ENCODE assay signal across 10 mouse cellular contexts in the genomic region with DNA sequence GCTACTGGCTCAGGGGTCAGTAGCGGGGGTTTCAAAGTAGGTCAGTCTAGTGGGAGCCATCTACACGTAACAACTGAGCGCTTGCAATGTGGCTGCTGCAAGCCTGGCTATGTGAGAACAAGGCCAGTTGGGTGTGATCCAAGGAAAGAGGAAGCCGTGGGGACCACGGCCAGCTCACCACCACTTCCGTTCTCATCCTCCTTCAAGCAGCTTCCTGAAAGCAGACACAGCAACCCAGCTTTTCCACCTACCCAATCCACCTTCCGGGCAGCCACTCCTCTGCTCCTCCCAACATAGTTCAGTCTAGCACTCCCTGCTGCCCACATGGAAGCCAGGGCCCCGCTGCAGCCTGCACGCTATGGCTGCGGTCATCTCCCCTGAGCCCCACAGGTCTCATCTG. TPM values are rescaled to one million over a fixed set of nuclear protein-coding genes. Genes with fewer than 3 reads are reported as not detected.
DNase-seq lines count a peak whose midpoint lies in the region; ATAC-seq and TF ChIP-seq lines count a peak whose summit lies in the region.
"Had no signal": no experiment of that assay in that cellular context is flagged by ENCODE, and none has a peak within 500 bp of the region (broad histone marks: within the 10 kb centered on the region; RNA-seq: fewer than 3 reads in every experiment).

No protein-coding gene starts in this region.

- H3K27ac ChIP-seq in thymus, adult 2 months (ENCODE audit: control insufficient read depth, insufficient read depth, low read length): 0 out of 2 replicates have a peak overlapping the region, but pooled peaks have one; percentile 13
- no peak overlapping the region for H3K27ac ChIP-seq in stomach, embryonic 14.5 days (ENCODE audit: low read length)
- no peak overlapping the region for H3K27ac ChIP-seq in forebrain, embryonic 16.5 days (ENCODE audit: low read length)
- H3K27ac ChIP-seq: embryonic facial prominence, embryonic 12.5 days; midbrain, embryonic 12.5 days had no signal

- H3K9me3 ChIP-seq in stomach, embryonic 14.5 days (ENCODE audit: control insufficient read depth, low read depth, low read length): no peaks in the 10 kb centered on the region
- no peaks in the 10 kb centered on the region for H3K9me3 ChIP-seq in forebrain, embryonic 16.5 days (ENCODE audit: control insufficient read depth, low read length)
- H3K9me3 ChIP-seq: embryonic facial prominence, embryonic 12.5 days; midbrain, embryonic 12.5 days had no signal

- no peaks in the 10 kb centered on the region for H3K36me3 ChIP-seq in thymus, adult 2 months (ENCODE audit: control insufficient read depth, insufficient read depth, low read length)
- H3K36me3 ChIP-seq in stomach, embryonic 14.5 days (ENCODE audit: control insufficient read depth, insufficient read depth, low read length): peaks cover 10% of the 10 kb centered on the region; the same call in 1 of the 2 replicates
- H3K36me3 ChIP-seq in forebrain, embryonic 16.5 days (ENCODE audit: control insufficient read depth, insufficient read depth): no peaks in the 10 kb centered on the region
- H3K36me3 ChIP-seq: embryonic facial prominence, embryonic 12.5 days; midbrain, embryonic 12.5 days had no signal

- no peak for TF ChIP-seq POLR2A in thymus, adult 2 months (IDR thresholded peaks at IDR 0.05; ENCODE audit: control insufficient read depth, extremely low read depth, insufficient read depth, low read length, poor library complexity)
- TF ChIP-seq POLR2A in lung, adult 2 months (IDR thresholded peaks at IDR 0.05; ENCODE audit: borderline replicate concordance, extremely low read depth, low read depth, low read length): no peak

- no peaks in the 10 kb centered on the region for H3K27me3 ChIP-seq in thymus, adult 2 months (ENCODE audit: control insufficient read depth, insufficient read depth, low read length)
- H3K27me3 ChIP-seq in stomach, embryonic 14.5 days (ENCODE audit: control insufficient read depth, insufficient read depth, low read length): no peaks in the 10 kb centered on the region
- H3K27me3 ChIP-seq in forebrain, embryonic 16.5 days (replicated peaks; ENCODE audit: control insufficient read depth, insufficient read depth, low read length): no peaks in the 10 kb centered on the region

- 0 out of 2 replicates have a peak overlapping the region, but pooled peaks have one; percentile 14 for H3K9ac ChIP-seq in stomach, embryonic 14.5 days (replicated peaks; ENCODE audit: low read depth, low read length)
- no peak overlapping the region for H3K9ac ChIP-seq in forebrain, embryonic 16.5 days (replicated peaks; ENCODE audit: low read depth, low read length)
- H3K9ac ChIP-seq: embryonic facial prominence, embryonic 12.5 days; midbrain, embryonic 12.5 days had no signal

- DNase-seq in thymus, adult 2 months: no peak
- DNase-seq in thymus, adult 18-20 months: no peak
- peak; percentile 76 for DNase-seq in gastrocnemius, adult 18-20 months (ENCODE audit: low spot score)
- DNase-seq in lung, adult 2 months: peak; percentile 53
- no peak for DNase-seq in urinary bladder, adult 2 months (ENCODE audit: low spot score)

- peaks cover 18% of the 10 kb centered on the region for H3K4me1 ChIP-seq in thymus, adult 2 months (replicated peaks; ENCODE audit: control insufficient read depth, insufficient read depth, low read length)
- H3K4me1 ChIP-seq in lung, adult 2 months (ENCODE audit: control insufficient read depth, insufficient read depth, low read length): peaks cover 12% of the 10 kb centered on the region
- H3K4me1 ChIP-seq in stomach, embryonic 14.5 days (ENCODE audit: control insufficient read depth, insufficient read depth, low read length): 0 out of 2 replicates have a peak, but pooled peaks cover 6% of the 10 kb centered on the region
- H3K4me1 ChIP-seq in forebrain, embryonic 16.5 days (replicated peaks; ENCODE audit: control insufficient read depth, insufficient read depth, low read length): peaks cover 3% of the 10 kb centered on the region

- 10% methylated on average over 10 of the region's 10 CpGs for WGBS in thymus, adult 2 months
- 11% methylated on average over 10 of the region's 10 CpGs for WGBS in lung, adult 2 months
- 44% methylated on average over 10 of the region's 10 CpGs for WGBS in stomach, embryonic 14.5 days
- 66% methylated on average over 10 of the region's 10 CpGs for WGBS in forebrain, embryonic 16.5 days

- no peak overlapping the region for H3K4me3 ChIP-seq in thymus, adult 2 months (ENCODE audit: control insufficient read depth, insufficient read depth, low read length)
- no peak overlapping the region for H3K4me3 ChIP-seq in lung, adult 2 months (replicated peaks; ENCODE audit: extremely low read depth, low read depth, low read length)
- H3K4me3 ChIP-seq in stomach, embryonic 14.5 days (ENCODE audit: low read depth, low read length): no peak overlapping the region
- H3K4me3 ChIP-seq in forebrain, embryonic 16.5 days (replicated peaks; ENCODE audit: low read length): no peak overlapping the region
- H3K4me3 ChIP-seq: embryonic facial prominence, embryonic 12.5 days; midbrain, embryonic 12.5 days had no signal

- TF ChIP-seq CTCF in thymus, adult 2 months (IDR thresholded peaks at IDR 0.05; ENCODE audit: borderline replicate concordance, control insufficient read depth, extremely low read depth, insufficient read depth, low read length, poor library complexity): no peak
- TF ChIP-seq CTCF in lung, adult 2 months (IDR thresholded peaks at IDR 0.05; ENCODE audit: insufficient read depth, low read length): no peak

- H3K4me2 ChIP-seq in stomach, embryonic 14.5 days (replicated peaks; ENCODE audit: low read depth, low read length): no peak overlapping the region
- H3K4me2 ChIP-seq in forebrain, embryonic 16.5 days (ENCODE audit: low read length): no peak overlapping the region
- H3K4me2 ChIP-seq: embryonic facial prominence, embryonic 12.5 days; midbrain, embryonic 12.5 days had no signal

- peak; percentile 72 for ATAC-seq in inflammation-experienced regulatory T-cells, adult 6 months
- ATAC-seq in stomach, embryonic 14.5 days (ENCODE audit: insufficient number of reproducible peaks, insufficient read depth, low FRiP score, low read depth): no peak
- no peak for ATAC-seq in forebrain, embryonic 16.5 days

RNA-seq across cellular contexts. Expression of gene Acaa1a, which starts 5.2 kb away (rescaled TPM):
- polyA plus RNA-seq in thymus, adult 2 months (2012; rRNA removed): 193 and 212 TPM in 2 replicates
- total RNA-seq in gastrocnemius, adult 18-20 months (2021): 10 to 100 TPM; 35.4 to 35.6 TPM
- polyA plus RNA-seq in inflammation-experienced regulatory T-cells, adult 6 months (2017; shearing (Covaris generic)): 10 to 100 TPM; 41.3 to 46.9 (median 41.3) TPM
- 216 and 282 TPM in 2 replicates for polyA plus RNA-seq in lung, adult 2 months (2012; rRNA removed)
- 99.1 and 101 TPM in 2 replicates for polyA plus RNA-seq in stomach, embryonic 14.5 days (2014; fragmentation: Nextera tagmentation; extraction: Ambion mirVana)
- 107 and 119 TPM in 2 replicates for polyA plus RNA-seq in forebrain, embryonic 16.5 days (2015; fragmentation: Nextera tagmentation; extraction: Ambion mirVana)
- polyA plus RNA-seq in urinary bladder, adult 2 months (2012; rRNA removed): 144 and 173 TPM in 2 replicates

RNA-seq across cellular contexts. Expression of gene Myd88, which starts 6.9 kb away (rescaled TPM):
- polyA plus RNA-seq in thymus, adult 2 months (2012; rRNA removed): 29.1 and 30.8 TPM in 2 replicates
- total RNA-seq in gastrocnemius, adult 18-20 months (2021): 1 to 10 TPM; 4.8 to 6.6 TPM
- 10 to 100 TPM; 72.5 to 96.3 (median 75.1) TPM for polyA plus RNA-seq in inflammation-experienced regulatory T-cells, adult 6 months (2017; shearing (Covaris generic))
- 29.3 and 38.5 TPM in 2 replicates for polyA plus RNA-seq in lung, adult 2 months (2012; rRNA removed)
- polyA plus RNA-seq in stomach, embryonic 14.5 days (2014; fragmentation: Nextera tagmentation; extraction: Ambion mirVana): 28.4 and 33.9 TPM in 2 replicates
- polyA plus RNA-seq in forebrain, embryonic 16.5 days (2015; fragmentation: Nextera tagmentation; extraction: Ambion mirVana): 4.4 and 6.2 TPM in 2 replicates
- 19.4 and 22.4 TPM in 2 replicates for polyA plus RNA-seq in urinary bladder, adult 2 months (2012; rRNA removed)

RNA-seq across cellular contexts. Expression of gene Oxsr1, which starts 12.1 kb away (rescaled TPM):
- polyA plus RNA-seq in thymus, adult 2 months (2012; rRNA removed): 24.5 and 25.3 TPM in 2 replicates
- total RNA-seq in gastrocnemius, adult 18-20 months (2021): 10 to 100 TPM; 65.3 to 67.3 TPM
- polyA plus RNA-seq in inflammation-experienced regulatory T-cells, adult 6 months (2017; shearing (Covaris generic)): 1 to 10 TPM; 7.1 to 8.6 (median 8.3) TPM
- 13.1 and 19.8 TPM in 2 replicates for polyA plus RNA-seq in lung, adult 2 months (2012; rRNA removed)
- 16.6 and 16.9 TPM in 2 replicates for polyA plus RNA-seq in stomach, embryonic 14.5 days (2014; fragmentation: Nextera tagmentation; extraction: Ambion mirVana)
- 13.4 and 14.6 TPM in 2 replicates for polyA plus RNA-seq in forebrain, embryonic 16.5 days (2015; fragmentation: Nextera tagmentation; extraction: Ambion mirVana)
- 37.3 and 38.1 TPM in 2 replicates for polyA plus RNA-seq in urinary bladder, adult 2 months (2012; rRNA removed)

RNA-seq across cellular contexts. Expression of gene Xylb, which starts 22.9 kb away (rescaled TPM):
- 3.3 and 5.3 TPM in 2 replicates for polyA plus RNA-seq in thymus, adult 2 months (2012; rRNA removed)
- total RNA-seq in gastrocnemius, adult 18-20 months (2021): under 1 TPM; 0.09 to 0.38 TPM
- polyA plus RNA-seq in inflammation-experienced regulatory T-cells, adult 6 months (2017; shearing (Covaris generic)): under 1 TPM in 2 of 3 experiments, not detected in 1; 0.38 to 0.63 TPM
- polyA plus RNA-seq in lung, adult 2 months (2012; rRNA removed): 6.7 and 7.0 TPM in 2 replicates
- 5.0 and 5.2 TPM in 2 replicates for polyA plus RNA-seq in stomach, embryonic 14.5 days (2014; fragmentation: Nextera tagmentation; extraction: Ambion mirVana)
- 3.0 and 3.8 TPM in 2 replicates for polyA plus RNA-seq in forebrain, embryonic 16.5 days (2015; fragmentation: Nextera tagmentation; extraction: Ambion mirVana)
- polyA plus RNA-seq in urinary bladder, adult 2 months (2012; rRNA removed): 1.4 and 1.6 TPM in 2 replicates

RNA-seq across cellular contexts. Expression of gene Slc22a14, which starts 31.0 kb away (rescaled TPM):
- 0.16 and 0.17 TPM in 2 replicates for polyA plus RNA-seq in thymus, adult 2 months (2012; rRNA removed)
- not detected for total RNA-seq in gastrocnemius, adult 18-20 months (2021)
- not detected for polyA plus RNA-seq in inflammation-experienced regulatory T-cells, adult 6 months (2017; shearing (Covaris generic))
- polyA plus RNA-seq in lung, adult 2 months (2012; rRNA removed): 0.80 and 0.99 TPM in 2 replicates
- polyA plus RNA-seq in stomach, embryonic 14.5 days (2014; fragmentation: Nextera tagmentation; extraction: Ambion mirVana): not detected in 2 replicates
- not detected in 2 replicates for polyA plus RNA-seq in forebrain, embryonic 16.5 days (2015; fragmentation: Nextera tagmentation; extraction: Ambion mirVana)
- 0.16 and 0.40 TPM in 2 replicates for polyA plus RNA-seq in urinary bladder, adult 2 months (2012; rRNA removed)
- polyA plus RNA-seq: embryonic facial prominence, embryonic 12.5 days; midbrain, embryonic 12.5 days had no signal

Comparison
In these comparisons a context has a peak if more than half of its experiments do, and no peak if none do; other contexts are left out.
1. DNase-seq: peak in gastrocnemius, adult 18-20 months (single experiment) and lung, adult 2 months (single experiment); none in thymus, adult 2 months (single experiment), thymus, adult 18-20 months (0 of 2) and urinary bladder, adult 2 months (single experiment).